Mouse (Mus musculus) testis, postnatal 10 days (tissue): ENCODE results near the gene Fgfr2.
"Not testable (repeated sequence)": the region's sequence is repeated elsewhere in the genome, so short reads cannot be mapped to it uniquely, and the experiment has no call there.

Source experiments
- DNase-seq: peaks from one replicate; pipeline ENCODE4 v3.0.0; 2021; ENCODE audit warnings: low spot score

Gene Fgfr2

DNA sequence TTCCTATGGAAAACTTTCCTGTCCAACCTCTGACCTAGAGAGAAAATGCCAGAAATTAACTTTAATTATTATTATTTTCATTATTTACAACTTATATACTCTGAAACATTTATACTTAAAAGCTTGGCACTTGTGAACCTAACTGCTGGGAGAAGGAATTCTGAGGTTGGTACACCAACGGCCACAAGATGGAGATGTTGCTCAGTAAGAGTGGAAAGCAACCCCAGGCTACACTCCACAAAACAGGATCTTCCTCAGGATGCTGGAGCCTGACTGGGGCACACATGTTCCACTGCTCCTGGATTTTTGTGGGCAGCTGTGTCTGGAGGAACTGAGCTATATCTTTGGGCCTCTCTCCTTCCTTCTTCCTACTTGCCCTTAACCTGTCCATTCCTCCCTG lies 1690.9 kb downstream of the Fgfr2 start:
- no peak for DNase-seq

GRCm38 (mm10) chr7:131427331-131427730 lies 1695.8 kb downstream of the Fgfr2 start:
- DNase-seq = no peak

- no peak for DNase-seq
Observed at GRCm38 (mm10) chr7:131424912-131425311, 1698.2 kb downstream of the Fgfr2 start.

GRCm38 (mm10) chr7:131417605-131418004 lies 1705.5 kb downstream of the Fgfr2 start:
- no peak for DNase-seq

- DNase-seq = not testable (repeated sequence)
Observed at GRCm38 (mm10) chr7:131416742-131417141, 1706.4 kb downstream of the Fgfr2 start.

DNA sequence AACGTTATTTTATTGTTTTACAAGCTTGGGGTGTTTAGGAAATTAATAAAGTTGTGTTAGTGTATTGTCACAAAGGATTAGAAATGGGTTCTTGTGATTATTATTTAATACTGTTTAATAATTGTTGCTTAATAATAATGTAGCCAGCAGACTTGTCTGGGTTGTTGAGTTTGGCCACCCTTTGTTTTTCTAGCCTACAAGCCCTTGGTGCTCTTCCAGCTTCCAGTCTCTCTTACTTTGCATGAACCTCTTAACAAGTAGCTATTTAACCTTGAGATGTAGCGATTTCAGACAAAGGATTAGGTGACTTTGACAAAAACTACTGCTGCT lies 1711.2 kb downstream of the Fgfr2 start:
- no peak for DNase-seq

DNA sequence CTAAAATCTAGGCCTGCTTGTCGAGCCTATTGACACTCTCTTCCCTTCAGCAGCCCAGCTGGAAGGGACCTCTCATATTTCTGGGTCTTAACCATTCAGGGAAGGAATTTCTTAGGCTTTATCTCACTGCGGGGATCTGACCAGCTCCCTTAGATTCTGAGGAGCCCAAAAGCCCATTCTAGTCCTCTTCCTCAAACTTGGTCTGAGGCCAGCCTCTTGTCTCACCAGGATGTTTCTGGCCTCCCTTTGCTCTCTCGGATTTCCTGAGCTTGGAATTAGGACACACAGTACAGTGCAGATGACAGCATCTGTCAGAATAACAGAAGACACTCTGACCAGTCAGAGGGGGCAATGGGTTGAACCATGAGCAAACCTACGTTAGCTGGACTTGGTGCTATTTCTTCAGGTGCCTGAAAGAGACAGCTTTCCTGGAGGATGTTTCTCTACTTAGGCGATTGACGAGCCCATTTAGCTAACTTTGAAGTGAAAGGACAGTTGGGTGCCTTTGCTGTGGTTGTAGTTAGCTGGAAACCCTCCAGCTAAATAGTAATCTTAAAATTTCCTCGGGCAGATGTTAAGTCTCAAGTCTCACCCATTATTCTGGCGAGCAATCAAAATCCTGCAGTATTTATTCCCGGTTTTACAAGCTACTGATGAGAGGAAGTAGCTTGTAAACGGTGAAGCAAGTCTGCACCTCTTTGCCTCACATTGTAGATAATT lies 1711.8 kb downstream of the Fgfr2 start:
- DNase-seq = no peak

DNA sequence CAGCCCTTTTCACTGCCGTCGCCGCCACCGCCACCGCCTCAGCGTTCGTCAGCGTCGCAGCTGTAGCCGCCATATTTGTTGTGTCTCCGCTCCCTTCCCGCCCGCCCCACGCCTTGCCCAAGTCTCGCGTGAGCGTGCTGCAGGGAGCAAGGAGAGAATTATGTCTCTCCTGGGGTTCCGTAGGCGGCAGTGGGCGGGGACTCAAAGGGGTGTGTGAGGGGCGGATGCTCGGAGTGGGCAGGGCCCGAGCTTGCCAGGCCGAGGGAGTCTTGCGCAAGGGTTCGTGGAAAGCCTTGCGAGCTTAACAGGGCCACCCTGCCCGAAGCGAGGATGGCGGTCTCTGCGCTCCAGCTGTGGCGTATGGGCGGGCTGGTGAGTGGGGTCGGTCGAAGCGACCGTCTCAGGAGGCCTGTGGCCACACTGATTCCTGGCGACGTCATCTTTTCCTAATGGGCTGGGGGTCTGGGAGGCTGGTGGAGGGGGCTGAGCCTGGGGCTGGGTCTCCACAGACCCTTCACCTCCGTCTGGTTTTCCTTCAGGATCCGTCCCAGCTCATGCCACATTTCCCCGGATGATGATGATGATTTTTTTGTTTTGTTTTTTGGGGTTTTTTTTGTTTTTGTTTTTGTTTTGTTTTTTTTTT lies 1712.6 kb downstream of the Fgfr2 start, which contains the start of the genes Ikzf5 and Acadsb:
Gene Ikzf5 (minus strand): TSS at position 106 of the 643 bp plus-strand sequence.
Gene Acadsb (plus strand): TSS at position 186 of the 643 bp plus-strand sequence.
- DNase-seq = peak; percentile 99

DNA sequence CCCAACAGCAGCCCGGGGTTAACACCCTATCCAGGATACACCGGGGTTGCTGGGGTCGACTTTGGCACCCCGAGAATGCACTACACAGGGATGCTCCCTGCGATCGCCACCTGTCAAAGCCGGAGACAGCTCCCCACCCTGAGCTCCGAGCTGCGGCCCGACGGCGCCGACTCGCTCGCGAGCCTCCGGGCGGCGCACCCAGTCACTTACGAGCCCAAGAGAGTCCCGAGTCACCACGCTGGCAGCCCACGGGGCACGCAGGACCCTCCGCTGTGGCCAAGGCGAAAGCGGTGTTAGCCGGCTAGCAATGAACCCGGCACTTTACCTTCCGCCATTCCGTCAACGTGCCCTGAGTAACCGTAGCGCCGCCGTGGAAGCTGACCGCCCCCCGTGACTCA lies 1713.2 kb downstream of the Fgfr2 start:
- DNase-seq = no peak

DNA sequence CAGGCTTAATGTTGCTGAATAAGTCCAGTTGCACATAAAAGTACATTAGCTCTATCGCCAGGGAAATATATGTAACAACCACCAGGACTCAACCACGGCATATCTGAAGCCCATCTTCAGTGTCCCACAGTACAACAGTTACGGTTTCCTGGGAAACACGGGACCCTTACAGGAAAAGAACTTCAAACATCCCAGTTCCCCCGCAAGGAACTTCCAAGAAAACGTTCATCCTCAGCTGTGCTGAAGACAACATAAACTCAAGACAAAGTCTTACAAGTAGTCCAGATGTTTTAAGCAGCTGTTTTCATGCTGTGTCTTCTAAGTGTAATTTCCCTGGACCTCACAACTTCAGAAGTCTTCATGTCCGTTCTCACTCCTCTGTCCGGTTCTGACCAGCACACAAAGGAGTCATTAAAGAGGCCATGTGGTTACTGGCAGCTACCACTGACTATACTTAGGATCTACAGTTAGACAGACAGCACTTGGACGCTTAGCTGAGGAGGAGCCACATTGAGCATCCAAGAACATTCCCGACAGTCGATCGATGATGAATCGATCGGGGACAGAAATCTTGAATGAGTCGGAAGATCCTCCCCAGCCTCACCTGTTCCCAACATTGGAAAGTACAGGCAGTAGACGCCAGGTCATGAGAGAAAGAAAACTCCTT lies 1713.7 kb downstream of the Fgfr2 start:
- no peak for DNase-seq

- DNase-seq = not testable (repeated sequence)
Observed at GRCm38 (mm10) chr7:131391761-131392160, 1731.4 kb downstream of the Fgfr2 start.

DNA sequence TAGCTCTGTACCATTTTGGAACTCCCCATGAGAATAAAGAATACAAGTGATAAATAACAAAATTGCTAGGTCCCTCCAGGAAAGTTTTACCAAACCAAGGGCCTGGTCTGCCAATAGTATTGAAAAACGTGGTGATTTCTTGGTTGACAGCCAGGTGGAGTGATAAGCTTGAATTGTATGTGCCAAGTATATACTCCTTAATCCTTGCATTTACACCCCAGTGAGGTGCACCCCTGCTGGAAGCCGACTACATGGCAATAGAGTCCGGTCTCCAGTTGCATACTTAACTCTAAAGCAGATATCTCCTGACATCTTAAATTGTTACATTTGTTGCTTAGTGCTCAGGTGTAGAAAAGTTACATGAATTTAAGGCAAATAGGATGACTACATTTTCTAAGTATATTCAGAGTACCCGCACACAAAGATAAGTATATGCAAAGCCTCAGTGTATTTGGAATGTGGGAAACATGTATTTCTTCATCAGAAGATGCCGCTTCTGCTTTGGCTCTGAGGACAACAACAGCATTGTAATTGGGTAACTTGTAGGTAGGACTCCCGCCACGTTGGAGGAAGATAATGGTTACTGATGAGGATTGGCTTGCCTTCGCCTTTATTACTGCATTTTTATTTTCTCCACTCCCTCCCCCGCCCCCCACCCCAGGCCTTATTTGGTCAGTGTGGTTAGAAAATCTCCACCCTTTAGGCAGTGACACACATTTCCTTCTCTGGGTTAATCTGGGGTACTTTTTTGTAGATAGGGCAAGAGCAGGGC lies 1751.1 kb downstream of the Fgfr2 start:
- DNase-seq = no peak

DNA sequence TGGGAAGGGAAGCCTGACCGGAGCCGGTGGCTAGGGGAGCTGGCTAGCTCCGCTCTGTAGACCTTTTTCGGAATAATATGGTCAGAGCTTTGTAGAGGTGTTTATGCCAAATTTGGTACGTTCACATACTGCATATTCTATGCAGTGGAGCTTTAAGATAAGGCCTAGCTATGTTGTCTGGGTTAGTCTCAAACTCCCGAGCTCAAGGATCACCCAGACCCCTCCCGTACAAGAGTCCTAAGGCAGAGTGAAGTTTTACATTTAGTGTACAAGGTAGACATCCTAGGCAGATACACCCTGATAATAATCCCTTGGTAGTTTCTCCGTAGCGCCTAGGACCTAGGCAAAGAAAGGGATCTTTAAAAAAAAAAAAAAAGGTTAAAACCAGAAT lies 1751.7 kb downstream of the Fgfr2 start:
- DNase-seq = no peak

GRCm38 (mm10) chr7:131370648-131371469 lies 1752.3 kb downstream of the Fgfr2 start, which contains the start of gene Pstk:
TSS of gene Pstk (plus strand) at chr7:131371141.
- peak; percentile 88 for DNase-seq

DNA sequence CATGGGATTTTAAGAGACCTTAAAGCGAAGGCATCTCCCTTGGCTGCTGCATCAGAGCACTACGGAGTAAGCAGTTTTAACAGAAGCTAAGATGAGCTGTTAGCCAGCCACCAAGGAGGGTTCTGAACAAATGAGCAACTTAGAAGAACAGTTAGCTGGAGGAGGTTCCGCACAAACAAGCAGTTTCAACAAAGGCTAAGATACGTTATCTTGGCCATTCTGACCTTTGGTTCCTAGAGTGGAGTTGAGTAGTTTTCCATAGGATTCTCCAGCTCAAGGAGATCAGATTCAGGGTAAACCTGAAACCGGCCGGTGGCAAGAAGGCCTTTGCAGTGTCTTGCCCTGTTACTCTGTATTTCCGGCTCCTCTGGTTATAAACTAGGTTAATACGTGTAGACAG lies 1759.0 kb downstream of the Fgfr2 start:
- DNase-seq = no peak

GRCm38 (mm10) chr7:131362615-131363300 lies 1760.4 kb downstream of the Fgfr2 start, which contains the start of gene 2310057M21Rik:
TSS of gene 2310057M21Rik (minus strand) at chr7:131362759.
- peak; percentile 94 for DNase-seq

DNA sequence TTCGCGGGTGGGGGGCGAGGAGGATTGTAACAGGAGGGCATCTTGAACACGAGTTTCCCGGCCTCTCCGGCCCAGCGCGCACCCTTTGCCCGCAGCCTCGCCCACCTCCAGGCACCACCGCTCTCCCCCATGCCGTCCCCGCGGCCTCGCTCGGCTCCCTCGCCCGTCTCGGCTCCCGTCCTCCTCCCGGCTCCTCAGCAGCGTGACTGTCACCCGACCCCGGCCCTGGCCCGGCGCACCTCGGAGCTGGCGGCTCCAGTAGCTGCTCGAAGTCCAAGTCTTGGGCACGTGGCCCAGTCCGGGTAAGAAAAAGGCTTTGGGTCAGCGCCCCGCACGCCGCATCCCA lies 1760.9 kb downstream of the Fgfr2 start:
- no peak for DNase-seq

GRCm38 (mm10) chr7:131356105-131356504 lies 1767.0 kb downstream of the Fgfr2 start:
- no peak for DNase-seq

DNA sequence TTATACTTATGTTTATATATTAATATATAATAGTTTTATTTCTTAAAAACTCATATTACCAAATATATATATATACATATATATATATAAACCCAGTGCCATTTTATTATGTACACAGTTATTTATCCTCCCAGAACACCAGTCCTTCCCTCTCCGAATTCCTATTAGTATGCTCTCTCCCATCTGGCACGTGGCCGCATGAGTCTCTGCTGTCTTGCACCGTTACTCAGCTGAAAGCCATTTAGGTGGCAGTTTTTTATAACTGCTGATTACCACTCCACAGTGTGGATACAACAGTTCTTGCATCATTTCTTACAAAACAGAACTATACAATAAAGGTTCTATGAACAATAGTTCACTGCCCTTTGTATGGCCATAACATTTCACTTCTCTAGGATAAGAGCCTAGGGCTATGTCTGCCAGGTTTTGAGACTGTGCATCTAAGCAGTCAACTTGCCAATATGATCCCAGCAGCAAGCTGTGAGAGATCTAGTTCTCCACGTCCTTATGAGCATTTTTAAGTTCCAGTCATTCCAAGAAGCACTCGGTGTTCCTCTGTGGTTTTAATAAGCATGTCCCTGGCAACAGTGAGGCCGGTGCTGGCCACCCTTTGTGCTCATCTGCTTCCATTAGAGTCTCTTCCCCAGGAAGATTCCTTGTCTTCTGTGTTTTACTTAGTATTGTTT lies 1777.2 kb downstream of the Fgfr2 start:
- DNase-seq = no peak

DNA sequence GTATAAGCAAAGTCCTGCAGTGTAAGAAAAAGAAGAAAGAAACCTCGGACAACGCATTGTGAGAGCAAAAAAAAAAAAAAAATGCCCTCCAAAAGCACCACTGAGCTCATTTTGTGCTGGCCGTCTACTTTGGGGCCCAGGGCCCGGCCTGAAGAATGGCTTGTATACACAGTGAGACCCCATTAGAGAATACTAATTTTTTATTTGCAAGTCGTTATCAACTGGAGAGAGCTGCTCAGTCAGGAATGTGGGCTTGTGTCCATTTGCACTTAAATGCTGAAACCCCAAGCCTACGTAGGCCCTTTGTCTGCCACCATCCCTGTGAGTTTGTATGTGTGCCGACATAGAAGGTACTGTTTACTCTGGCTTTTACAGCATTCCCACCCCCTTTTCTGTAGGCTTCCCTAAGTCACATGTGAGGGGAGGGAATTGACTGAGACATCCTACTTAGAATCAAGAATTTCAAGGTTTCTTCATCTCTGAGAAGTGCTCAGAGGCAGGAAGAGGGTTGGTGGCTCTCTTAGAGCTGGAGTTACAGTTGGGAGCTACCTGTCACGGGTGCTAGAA lies 1785.6 kb downstream of the Fgfr2 start:
- DNase-seq = no peak
